Mouse (Mus musculus): ENCODE measurements around the gene Tmem232.

- TF ChIP-seq CTCF (IDR thresholded peaks at IDR 0.05): no peak
- TF ChIP-seq EP300 (IDR thresholded peaks at IDR 0.05): no peak
These were observed 170.4 kb downstream of the Tmem232 start for GRCm38 (mm10) chr17:65370034-65370780.

All from lung, postnatal 0 days (tissue).